Mouse (Mus musculus) spleen, embryonic (tissue): ENCODE results near the gene Xiap.
"Not testable (repeated sequence)": the region's sequence is repeated elsewhere in the genome, so short reads cannot be mapped to it uniquely, and the experiment has no call there.

Experiments used
- CTCF ChIA-PET: fragments of 350-600 bp; sonication (Branson Sonifier 250); formaldehyde crosslinking; loops from one replicate; lab custom pipeline; 2022; lab: Charles Lee

The Xiap gene

GRCm38 (mm10) chrX:42059282-42060068 lies at the start of gene Xiap:
Gene Xiap (plus strand): TSS chrX:42059679.
- CTCF ChIA-PET: no interaction called here

GRCm38 (mm10) chrX:42012677-42013208 lies 46.7 kb upstream of the Xiap start:
- CTCF ChIA-PET: no interaction called here

- CTCF ChIA-PET: no interaction called here
Observed at GRCm38 (mm10) chrX:42013776-42014175, 45.7 kb upstream of the Xiap start.

- CTCF ChIA-PET: no interaction called here
Observed at GRCm38 (mm10) chrX:42014502-42014901, 45.0 kb upstream of the Xiap start.

- CTCF ChIA-PET: interaction anchor here (0.7 kb wide), 1 partner anchor 97 kb away, joined by 4 read pairs; the partner anchor contains the start of gene Thoc2
Observed at GRCm38 (mm10) chrX:42018030-42018429, 41.4 kb upstream of the Xiap start.

- CTCF ChIA-PET: no interaction called here
Observed at GRCm38 (mm10) chrX:42019441-42019840, 40.0 kb upstream of the Xiap start.

- CTCF ChIA-PET: not testable (repeated sequence)
Observed at GRCm38 (mm10) chrX:42025802-42026440, 33.6 kb upstream of the Xiap start.

- CTCF ChIA-PET: not testable (repeated sequence)
Observed at GRCm38 (mm10) chrX:42026981-42027380, 32.5 kb upstream of the Xiap start.

GRCm38 (mm10) chrX:42033111-42033693 lies 26.3 kb upstream of the Xiap start:
- CTCF ChIA-PET: interaction anchor here (0.7 kb wide), 1 partner anchor 520 kb away, joined by 9 read pairs; no protein-coding TSS in a partner anchor

- CTCF ChIA-PET: no interaction called here
Observed at GRCm38 (mm10) chrX:42033911-42034310, 25.6 kb upstream of the Xiap start.

- CTCF ChIA-PET: interaction anchor here (0.6 kb wide), 1 partner anchor 10 kb away, joined by 3 read pairs; no protein-coding TSS in a partner anchor
Observed at GRCm38 (mm10) chrX:42039481-42039880, 20.0 kb upstream of the Xiap start.

GRCm38 (mm10) chrX:42044935-42045334 lies 14.5 kb upstream of the Xiap start:
- CTCF ChIA-PET: no interaction called here

GRCm38 (mm10) chrX:42050652-42051643 lies 8.5 kb upstream of the Xiap start:
- CTCF ChIA-PET: no interaction called here

GRCm38 (mm10) chrX:42057012-42057411 lies 2.5 kb upstream of the Xiap start:
- CTCF ChIA-PET: no interaction called here

GRCm38 (mm10) chrX:42057873-42058272 lies 1.6 kb upstream of the Xiap start:
- CTCF ChIA-PET: no interaction called here

GRCm38 (mm10) chrX:42063621-42064020 lies 4.1 kb downstream of the Xiap start:
- CTCF ChIA-PET: no interaction called here

GRCm38 (mm10) chrX:42065086-42065485 lies 5.6 kb downstream of the Xiap start:
- CTCF ChIA-PET: no interaction called here

- CTCF ChIA-PET: no interaction called here
Observed at GRCm38 (mm10) chrX:42066771-42067170, 7.3 kb downstream of the Xiap start.

GRCm38 (mm10) chrX:42067791-42068200 lies 8.3 kb downstream of the Xiap start:
- CTCF ChIA-PET: no interaction called here

GRCm38 (mm10) chrX:42068201-42068874 lies 8.9 kb downstream of the Xiap start:
- CTCF ChIA-PET: no interaction called here
